Mouse (Mus musculus) testis, adult 2 months (tissue): ENCODE measurements around the gene Cfc1. TPM values are rescaled to one million over a fixed set of nuclear protein-coding genes. Genes with fewer than 3 reads are reported as not detected.
A peak's percentile ranks its signal among the peaks of the same experiment; 100 is the strongest.

Experiments
- H3K27ac ChIP-seq: fragments of 200-500 bp; 2 replicates; pipeline ENCODE4 v1.5.1; 2012; ENCODE audit warnings: low read depth, low read length; ENCODE audit not compliant: control insufficient read depth, insufficient read depth
- H3K27me3 ChIP-seq: fragments of 200-500 bp; 2 replicates; pipeline ENCODE4 v1.6.1; 2012; ENCODE audit warnings: mild to moderate bottlenecking, low read length, moderate library complexity; ENCODE audit not compliant: control insufficient read depth, insufficient read depth
- H3K36me3 ChIP-seq: fragments of 200-500 bp; 2 replicates; pipeline ENCODE4 v1.6.1; 2012; ENCODE audit warnings: mild to moderate bottlenecking, low read length; ENCODE audit not compliant: control insufficient read depth, insufficient read depth
- H3K4me1 ChIP-seq: fragments of 200-500 bp; 2 replicates; pipeline ENCODE4 v1.6.1; 2012; ENCODE audit warnings: low read length; ENCODE audit not compliant: control insufficient read depth, insufficient read depth
- H3K4me3 ChIP-seq: fragments of 200-500 bp; 2 replicates; pipeline ENCODE4 v1.5.1; 2012; ENCODE audit warnings: low read depth, mild to moderate bottlenecking, low read length, moderate library complexity, mixed read lengths; ENCODE audit not compliant: control insufficient read depth
- CTCF ChIP-seq: fragments of 200-500 bp; IDR thresholded peaks from 2 replicates; pipeline ENCODE4 v1.5.1; 2012; ENCODE audit warnings: low read depth, mild to moderate bottlenecking, inconsistent platforms, low read length, moderate library complexity; ENCODE audit not compliant: control insufficient read depth, insufficient read depth, insufficient replicate concordance
- POLR2A ChIP-seq: fragments of 200-500 bp; IDR thresholded peaks from 2 replicates; pipeline ENCODE4 v1.6.1; 2012; ENCODE audit warnings: low read depth, mild to moderate bottlenecking, inconsistent platforms, low read length, moderate library complexity; ENCODE audit not compliant: control insufficient read depth
- polyA plus RNA-seq: library from polyadenylated mRNA; depleted of rRNA; stranded (reverse); fragments of >200 nt; gene quantifications from 2 replicates; pipeline ENCODE4 v1.2.3, GENCODE M21; 2012

Cfc1 gene
- polyA plus RNA-seq, 1 experiment = not detected

- Histone ChIP-seq H3K27me3 (no peaks in the 10 kb centered on the region), H3K4me3 (peak within 1 kb of the TSS; percentile 83), H3K4me1 (peaks cover 11% of the 10 kb centered on the region), H3K27ac (peak within 1 kb of the TSS; percentile 25; the same call in 1 of the 2 replicates), H3K36me3 (no peaks in the 10 kb centered on the region)
- TF ChIP-seq POLR2A = no peak
- no peak for TF ChIP-seq CTCF
Measured at GRCm38 (mm10) chr1:34560843-34561242, 25.4 kb downstream of the Cfc1 start, which contains the start of gene Prss40. Gene Prss40 (minus strand): TSS chr1:34560943.

GRCm38 (mm10) chr1:34564383-34565045 lies 29.1 kb downstream of the Cfc1 start:
- Histone ChIP-seq H3K36me3 (no peaks in the 10 kb centered on the region), H3K4me3 (no peak overlapping the region), H3K27me3 (no peaks in the 10 kb centered on the region), H3K27ac (no peak overlapping the region), H3K4me1 (peaks cover 11% of the 10 kb centered on the region)
- no peak for TF ChIP-seq CTCF
- TF ChIP-seq POLR2A = no peak

GRCm38 (mm10) chr1:34568120-34568519 lies 32.7 kb downstream of the Cfc1 start:
- no peaks in the 10 kb centered on the region for H3K27me3 ChIP-seq
- no peaks in the 10 kb centered on the region for H3K4me1 ChIP-seq
- TF ChIP-seq POLR2A (no peak), CTCF (no peak)

GRCm38 (mm10) chr1:34569876-34570275 lies 34.4 kb downstream of the Cfc1 start:
- no peaks in the 10 kb centered on the region for H3K4me1 ChIP-seq
- TF ChIP-seq POLR2A = no peak
- no peak for TF ChIP-seq CTCF
- no peaks in the 10 kb centered on the region for H3K27me3 ChIP-seq
- H3K27ac ChIP-seq = no peak overlapping the region
- H3K36me3 ChIP-seq = no peaks in the 10 kb centered on the region
- H3K4me3 ChIP-seq = no peak overlapping the region

More at GRCm38 (mm10) chr1:34568120-34568519, 32.7 kb downstream of the Cfc1 start:
- Histone ChIP-seq H3K36me3 (no peaks in the 10 kb centered on the region), H3K27ac (no peak overlapping the region), H3K4me3 (no peak overlapping the region)

GRCm38 (mm10) chr1:34571431-34571830 lies 36.0 kb downstream of the Cfc1 start:
- Histone ChIP-seq H3K4me1 (no peaks in the 10 kb centered on the region), H3K27ac (no peak overlapping the region), H3K36me3 (no peaks in the 10 kb centered on the region), H3K4me3 (no peak overlapping the region), H3K27me3 (no peaks in the 10 kb centered on the region)
- TF ChIP-seq POLR2A (no peak), CTCF (no peak)

- Histone ChIP-seq H3K27ac (no peak overlapping the region), H3K27me3 (no peaks in the 10 kb centered on the region), H3K4me1 (peaks cover 2% of the 10 kb centered on the region; the same call in 1 of the 2 replicates), H3K4me3 (no peak overlapping the region), H3K36me3 (no peaks in the 10 kb centered on the region)
- TF ChIP-seq CTCF (no peak), POLR2A (no peak)
Measured at GRCm38 (mm10) chr1:34573221-34573620, 37.8 kb downstream of the Cfc1 start.

- H3K27me3 ChIP-seq = no peaks in the 10 kb centered on the region
- H3K4me1 ChIP-seq = peaks cover 22% of the 10 kb centered on the region
- H3K4me3 ChIP-seq = peak within 1 kb of the TSS; percentile 91
- no peak for TF ChIP-seq CTCF
- peak; percentile 69 for TF ChIP-seq POLR2A
- peak within 1 kb of the TSS; percentile 79 for H3K27ac ChIP-seq
- H3K36me3 ChIP-seq = no peaks in the 10 kb centered on the region
Measured at GRCm38 (mm10) chr1:34578851-34579781, 43.7 kb downstream of the Cfc1 start, which contains the start of gene Amer3. Gene Amer3 (plus strand): TSS chr1:34579657.
